Mouse (Mus musculus): ENCODE data around the gene Gadl1.

Gene Gadl1

DNA sequence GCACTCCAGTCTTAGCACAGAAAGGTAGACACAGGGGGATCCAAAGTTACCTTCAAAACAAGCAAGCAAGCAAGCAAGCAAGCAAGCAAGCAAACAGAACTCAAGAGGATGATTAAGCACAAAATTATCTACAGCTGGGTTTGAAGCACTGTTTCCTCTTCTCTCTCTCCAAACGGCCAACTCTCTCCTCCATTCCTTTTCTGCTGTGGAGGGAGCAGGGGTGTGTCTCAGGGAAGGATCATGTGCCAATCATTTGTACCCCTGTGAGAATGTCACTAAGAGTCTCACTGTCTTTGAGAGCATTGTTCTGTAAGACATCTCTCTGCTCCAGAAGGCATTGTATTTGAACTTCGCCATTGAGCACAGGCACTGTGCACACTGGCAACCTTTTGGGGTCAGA is 27.1 kb downstream of the Gadl1 start:
- no peak for DNase-seq (ENCODE audit: low spot score in 2 of 2)

DNA sequence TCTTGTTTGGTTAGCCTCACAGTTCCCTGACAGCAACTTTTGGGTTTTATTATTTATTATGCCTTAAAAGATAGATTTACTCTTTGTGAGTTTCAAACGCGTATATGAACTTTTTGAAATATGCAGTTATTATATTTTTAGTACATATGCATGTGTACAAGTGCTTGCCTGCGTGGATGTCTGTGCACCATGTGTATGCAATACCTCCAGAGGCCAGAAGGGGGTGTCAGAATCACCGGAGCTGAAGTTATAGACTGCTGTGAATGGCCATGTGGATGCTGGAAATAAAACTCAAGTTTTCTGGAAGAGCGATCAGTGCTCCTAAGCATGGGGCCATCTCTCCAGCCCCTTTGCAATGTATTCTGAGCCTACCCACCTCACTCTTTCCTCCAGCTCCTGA is 28.7 kb downstream of the Gadl1 start:
- no peak for DNase-seq (ENCODE audit: low spot score in 2 of 2)

DNA sequence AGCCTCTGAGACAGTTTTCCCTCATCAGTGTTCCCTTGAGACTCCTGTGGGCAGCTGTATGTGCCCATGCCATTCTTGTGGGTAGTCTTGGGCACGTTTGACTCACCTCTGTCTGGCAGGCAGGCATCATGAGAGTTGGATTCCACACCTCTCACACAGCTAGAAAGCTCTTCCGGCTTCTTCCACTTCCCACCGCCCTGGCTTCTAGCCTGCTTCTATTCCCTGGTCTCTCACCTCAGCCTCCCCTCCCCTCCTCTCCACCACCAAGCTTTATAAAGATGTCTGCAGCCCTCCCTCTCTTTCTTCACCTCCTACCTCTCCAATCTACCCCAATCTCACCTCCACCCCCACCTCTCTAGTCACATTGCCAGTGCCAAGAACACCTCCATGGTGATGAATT is 30.2 kb downstream of the Gadl1 start:
- no peak for DNase-seq (ENCODE audit: low spot score in 2 of 2)

DNA sequence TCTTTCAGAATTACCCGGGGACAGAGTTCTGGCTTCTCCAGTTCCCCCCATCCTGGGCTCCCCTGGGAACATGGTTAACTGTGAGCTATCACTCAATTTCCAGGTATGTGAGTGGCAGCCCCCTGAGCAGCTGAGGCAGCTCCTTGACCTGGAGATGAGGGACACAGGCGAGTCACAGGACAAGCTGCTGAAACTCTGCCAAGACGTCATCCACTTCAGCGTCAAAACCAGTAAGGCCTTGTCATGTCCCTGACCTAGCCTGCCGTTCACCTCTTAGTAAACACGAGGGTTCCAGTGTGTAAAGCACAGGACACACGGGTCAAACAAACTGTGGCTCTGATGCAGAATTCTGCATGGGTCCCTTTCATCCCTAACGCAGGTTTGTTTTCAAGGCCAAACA is 31.9 kb downstream of the Gadl1 start:
- DNase-seq (ENCODE audit: low spot score in 2 of 2): no peak

DNA sequence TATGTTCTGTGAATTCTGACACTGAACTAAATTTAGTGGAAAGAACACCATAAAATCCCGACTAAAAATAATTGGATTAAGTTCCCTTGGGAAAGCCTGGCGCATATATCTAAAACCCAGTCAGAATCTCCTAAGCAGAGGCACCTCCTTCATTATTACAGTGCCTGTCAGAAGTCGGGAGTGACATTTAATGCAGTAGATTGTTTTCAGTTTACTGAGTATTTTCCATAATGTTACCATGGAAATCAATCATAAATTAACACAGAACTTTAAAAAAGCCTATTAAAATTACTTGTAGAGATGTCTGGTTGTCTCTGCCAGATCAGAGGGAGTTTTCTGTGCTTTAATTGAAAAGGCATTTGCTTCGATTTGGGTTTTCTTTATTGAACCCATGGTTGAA is 33.2 kb downstream of the Gadl1 start:
- no peak for DNase-seq (ENCODE audit: low spot score in 2 of 2)

DNA sequence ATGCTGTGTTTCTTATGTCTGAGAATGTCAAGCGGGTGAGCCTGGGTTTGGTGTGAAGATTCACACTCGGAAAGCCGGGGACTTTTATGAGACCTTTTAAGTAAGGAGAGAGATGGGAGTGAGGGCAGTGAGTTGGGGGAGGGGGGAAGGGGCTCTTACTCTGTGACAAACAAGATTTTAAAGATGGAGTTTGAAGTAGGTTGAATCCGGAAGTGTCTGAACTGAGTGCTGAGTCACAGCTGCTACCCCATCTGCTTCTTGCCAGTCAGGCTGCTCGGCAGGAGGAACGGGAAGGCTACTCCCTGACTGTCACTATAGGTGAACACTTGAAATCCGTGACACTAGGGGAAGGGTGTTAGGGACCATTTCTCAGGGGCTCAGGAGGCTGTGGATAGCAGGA is 33.7 kb downstream of the Gadl1 start:
- DNase-seq (ENCODE audit: low spot score in 2 of 2): peak; percentile 26 to 42

DNA sequence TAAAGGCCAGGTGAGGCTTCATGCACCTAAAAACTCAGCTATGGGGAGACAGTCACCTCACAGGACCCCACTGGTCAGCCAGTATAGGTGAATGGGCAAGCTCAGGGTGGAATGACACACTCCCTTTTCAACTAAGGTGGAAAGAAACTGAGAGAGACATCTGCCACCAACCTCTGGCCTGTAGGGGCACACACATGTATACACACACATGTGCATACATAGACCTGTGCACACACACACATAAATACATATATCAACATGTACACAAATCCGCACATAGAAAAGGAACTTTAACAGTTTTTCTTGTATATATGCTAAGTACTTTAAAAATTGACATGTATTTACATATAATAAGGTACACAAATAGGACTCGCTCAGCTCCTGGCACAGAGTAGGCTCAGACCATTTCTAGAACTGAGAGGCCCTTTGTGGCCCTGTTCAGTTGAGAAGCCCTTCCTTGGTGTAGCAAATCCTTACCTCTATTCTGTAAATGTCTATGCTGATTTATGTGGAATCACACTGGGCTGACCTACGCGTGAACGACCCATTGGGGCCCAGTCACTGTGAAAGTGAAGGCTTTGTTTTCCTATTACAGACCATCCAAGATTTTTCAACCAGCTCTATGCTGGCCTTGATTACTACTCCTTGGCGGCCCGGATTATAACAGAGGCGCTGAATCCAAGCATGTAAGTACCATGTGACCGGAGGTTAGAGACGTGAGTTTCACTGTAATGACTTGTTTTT is 34.5 kb downstream of the Gadl1 start:
- no peak for DNase-seq (ENCODE audit: low spot score in 2 of 2)

DNA sequence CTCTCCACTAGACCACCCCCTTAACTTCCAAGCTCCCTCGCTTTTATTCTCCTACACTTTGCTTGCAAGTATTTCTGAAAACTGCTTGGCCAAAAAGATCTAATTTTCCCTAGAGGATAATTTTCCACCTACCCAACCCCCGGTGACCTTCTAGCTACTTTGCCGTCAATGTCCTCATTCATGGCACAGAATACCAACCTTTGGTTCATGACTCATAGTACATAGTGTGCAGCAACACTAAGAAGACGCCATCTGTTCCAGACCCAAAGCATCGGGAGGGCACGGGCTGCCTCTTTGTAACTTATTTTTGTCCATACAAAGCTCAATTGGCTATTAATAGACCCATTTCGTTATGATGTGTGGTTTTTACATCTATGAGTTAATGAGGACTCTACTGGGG is 55.8 kb downstream of the Gadl1 start:
- DNase-seq (ENCODE audit: low spot score in 2 of 2): no peak

DNA sequence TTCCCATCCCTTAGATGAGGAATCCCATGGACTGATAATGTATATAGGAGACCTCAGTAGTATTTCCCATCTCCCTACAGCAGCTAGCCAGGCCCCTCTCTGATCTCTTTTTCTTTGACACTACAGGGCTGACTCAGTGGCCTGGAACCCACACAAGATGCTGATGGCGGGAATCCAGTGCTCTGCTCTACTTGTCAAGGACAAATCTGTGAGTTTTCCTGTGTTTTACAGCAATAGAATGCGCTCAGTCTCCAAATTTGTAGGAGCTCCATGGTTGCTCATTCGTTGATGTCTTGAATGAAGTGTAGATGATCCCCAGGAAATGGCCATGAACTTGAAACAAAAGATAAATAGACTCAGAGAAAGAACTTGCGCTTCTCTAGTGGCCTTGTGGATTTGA is 56.9 kb downstream of the Gadl1 start:
- no peak for DNase-seq (ENCODE audit: low spot score in 2 of 2)

DNA sequence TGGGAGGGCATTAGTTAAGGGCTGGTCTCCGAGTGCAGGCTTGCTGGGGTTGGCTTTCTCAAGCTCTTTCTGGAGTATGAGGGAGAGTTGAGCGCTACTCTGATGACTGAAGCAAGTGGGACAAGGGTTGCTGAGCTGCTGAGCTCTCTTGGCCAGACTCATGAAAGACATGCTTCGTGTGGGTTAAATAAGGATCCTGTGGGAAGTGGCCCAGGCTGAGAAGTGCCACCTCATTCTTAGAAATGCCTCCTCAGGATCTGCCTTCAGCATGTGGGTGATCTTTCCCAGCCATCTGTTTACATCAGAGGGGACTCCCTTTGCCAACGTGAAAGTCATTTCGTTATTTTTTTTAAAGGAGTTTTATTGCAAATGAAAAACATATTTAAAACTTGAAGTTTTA is 57.5 kb downstream of the Gadl1 start:
- peak; percentile 31 to 36 for DNase-seq (ENCODE audit: low spot score in 2 of 2)

DNA sequence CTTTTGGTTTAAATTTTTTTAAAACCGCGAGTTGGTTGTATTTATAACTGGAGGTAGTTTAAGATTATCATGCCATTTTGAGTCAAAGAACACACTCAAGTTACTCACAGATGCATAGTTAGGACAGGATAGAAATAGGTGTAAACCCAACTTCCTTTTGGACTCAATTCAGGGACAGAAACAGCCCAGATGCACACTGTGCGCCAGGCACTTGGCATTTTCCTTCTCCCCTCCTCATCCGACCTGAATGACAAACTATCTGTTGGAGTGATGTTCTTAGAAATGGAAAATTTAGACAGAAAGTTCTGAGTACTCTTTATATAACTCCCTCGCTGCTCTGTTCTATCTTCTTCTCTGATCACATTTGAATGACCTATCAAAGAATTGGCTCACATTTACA is 58.4 kb downstream of the Gadl1 start:
- DNase-seq (ENCODE audit: low spot score in 2 of 2): no peak

DNA sequence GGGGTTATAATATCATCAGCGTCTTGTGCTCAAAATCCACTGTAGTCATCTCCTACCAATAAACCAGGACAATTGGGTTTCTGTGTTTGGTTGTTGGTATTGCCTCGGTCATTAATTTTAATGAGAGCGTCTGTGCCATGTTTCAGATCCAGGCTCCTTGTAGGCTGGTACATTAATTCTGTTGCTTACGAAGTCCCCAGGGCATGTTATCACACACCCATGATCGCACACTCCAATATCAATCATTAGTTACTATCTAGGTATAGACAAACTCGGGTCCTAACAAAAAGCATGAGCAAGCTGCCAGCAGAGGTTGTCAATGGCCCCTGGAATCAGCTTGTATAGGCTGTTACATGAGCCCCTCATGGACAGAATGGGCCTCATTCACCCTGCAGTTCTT is 67.6 kb downstream of the Gadl1 start:
- no peak for DNase-seq (ENCODE audit: low spot score in 2 of 2)

DNA sequence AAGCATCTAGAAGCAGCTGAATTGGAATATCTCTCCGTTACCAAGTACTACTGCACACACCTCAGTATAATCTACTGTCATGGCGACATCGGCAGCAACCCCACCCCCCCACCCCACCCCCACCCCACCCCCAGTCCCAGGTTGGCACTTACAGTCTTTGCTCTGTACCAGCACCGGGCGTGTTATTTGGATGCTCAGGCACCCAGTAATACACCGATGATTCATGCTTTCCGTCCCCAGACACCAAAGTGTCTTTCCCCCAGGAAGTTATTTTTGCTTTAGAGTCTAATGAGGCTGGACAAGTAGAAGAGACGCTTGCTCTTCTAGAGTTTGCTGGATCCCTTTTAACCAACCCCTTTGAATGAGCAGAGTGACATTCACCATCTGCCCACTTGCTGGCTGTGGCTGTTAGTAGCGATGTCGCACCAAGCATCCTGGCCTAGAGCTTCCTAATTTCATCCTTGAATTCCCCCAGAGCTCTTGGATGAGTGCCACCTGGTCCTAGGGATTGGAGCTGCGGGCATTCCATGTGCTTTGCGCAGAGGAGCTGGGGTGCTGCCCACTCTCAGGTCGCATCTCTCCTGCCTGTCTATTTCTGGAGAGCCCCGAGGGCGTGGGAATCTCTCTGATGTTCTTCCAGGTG is 68.5 kb downstream of the Gadl1 start:
- peak; percentile 22 to 30 for DNase-seq (ENCODE audit: low spot score in 2 of 2)

DNA sequence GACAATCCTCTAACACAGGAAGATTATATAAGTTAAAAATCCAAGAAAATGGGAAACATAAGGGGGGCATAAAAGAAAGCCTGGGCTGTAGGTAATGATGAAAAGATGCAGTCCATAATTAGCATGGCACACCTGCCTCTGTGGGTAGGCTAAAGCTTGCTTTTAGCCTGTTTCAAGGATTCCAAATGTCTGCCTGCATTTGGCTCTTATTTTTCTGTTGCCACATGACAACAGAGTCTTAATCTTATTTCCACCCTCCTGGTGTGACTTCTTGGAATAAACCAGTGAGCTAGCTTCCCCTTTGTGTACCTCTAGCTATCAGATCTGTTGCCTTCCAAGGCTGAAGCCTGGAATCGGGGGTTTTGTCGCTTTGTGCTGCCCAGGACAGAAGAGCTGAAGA is 69.2 kb downstream of the Gadl1 start:
- DNase-seq (ENCODE audit: low spot score in 2 of 2): no peak

DNA sequence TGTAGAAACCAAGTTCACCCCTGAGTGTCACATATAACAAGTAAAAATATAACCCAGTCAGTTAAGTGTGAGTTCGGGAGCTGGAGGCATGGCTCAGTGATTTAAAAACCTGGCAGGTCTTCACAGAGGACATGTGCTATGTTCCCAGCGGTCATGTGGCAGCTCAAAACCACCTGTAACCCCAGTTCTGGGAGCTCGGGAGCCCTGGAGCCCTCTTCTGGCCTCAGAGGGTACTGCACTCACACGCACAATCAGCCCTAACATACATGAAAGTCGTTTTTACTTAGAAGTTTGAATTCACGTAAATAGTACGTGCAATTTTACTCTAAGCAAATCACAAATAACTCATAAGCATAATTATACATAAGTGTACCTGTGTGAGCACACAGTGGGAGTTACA is 81.4 kb downstream of the Gadl1 start:
- DNase-seq (ENCODE audit: low spot score in 2 of 2): no peak

DNA sequence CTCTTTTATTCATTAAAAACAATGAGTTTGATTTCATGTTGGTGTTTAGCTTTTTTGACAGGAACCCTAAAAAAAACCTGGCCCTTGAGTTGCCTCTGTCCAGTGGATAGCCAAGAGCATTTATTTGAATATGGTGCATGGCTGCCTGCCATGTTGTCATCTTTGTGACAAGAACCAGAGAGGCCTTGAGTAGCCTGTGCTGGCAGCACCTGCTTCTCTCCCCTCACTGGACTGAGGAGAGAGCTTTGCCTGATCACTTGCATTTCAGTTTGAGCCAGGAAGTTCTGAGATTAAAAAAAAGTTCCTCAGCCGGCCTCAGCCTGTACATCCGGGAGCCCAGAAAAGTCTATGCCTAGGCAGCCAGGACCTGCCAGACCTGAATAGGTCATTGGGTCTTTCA is 85.5 kb downstream of the Gadl1 start:
- no peak for DNase-seq (ENCODE audit: low spot score in 2 of 2)

DNA sequence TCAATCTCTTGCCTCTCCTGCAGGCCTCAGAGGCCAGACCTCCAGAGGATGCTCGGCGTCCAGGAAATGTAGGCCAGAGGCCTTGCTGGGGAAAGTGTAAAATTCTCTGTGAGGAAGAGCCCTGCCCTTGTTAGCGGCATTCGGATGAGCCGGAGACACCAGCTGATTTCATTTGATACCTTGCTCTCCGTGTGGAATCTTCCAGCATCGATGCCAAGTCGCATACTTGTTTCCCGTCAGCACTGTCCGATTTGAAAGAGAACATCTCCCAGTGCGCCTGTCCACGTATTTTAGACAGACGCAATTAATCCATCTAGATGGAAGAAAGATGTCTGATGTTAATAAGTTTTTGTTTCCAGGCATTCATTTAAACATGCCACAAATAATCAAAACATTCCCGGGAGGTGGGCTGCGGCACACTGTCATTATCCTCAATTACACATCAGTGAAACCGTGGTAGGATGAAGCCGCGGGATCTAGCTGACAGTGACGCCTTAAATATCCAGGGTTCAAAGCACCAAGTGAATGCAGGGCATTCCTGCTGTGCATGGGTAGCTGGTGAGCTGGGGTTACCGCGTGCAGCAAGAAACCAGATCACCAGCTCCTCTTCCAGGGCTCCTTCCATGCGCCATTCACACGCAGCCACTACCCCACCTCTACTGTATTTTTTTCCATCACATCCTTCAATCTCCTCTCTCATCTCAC is 86.8 kb downstream of the Gadl1 start:
- DNase-seq (ENCODE audit: low spot score in 2 of 2): no peak

DNA sequence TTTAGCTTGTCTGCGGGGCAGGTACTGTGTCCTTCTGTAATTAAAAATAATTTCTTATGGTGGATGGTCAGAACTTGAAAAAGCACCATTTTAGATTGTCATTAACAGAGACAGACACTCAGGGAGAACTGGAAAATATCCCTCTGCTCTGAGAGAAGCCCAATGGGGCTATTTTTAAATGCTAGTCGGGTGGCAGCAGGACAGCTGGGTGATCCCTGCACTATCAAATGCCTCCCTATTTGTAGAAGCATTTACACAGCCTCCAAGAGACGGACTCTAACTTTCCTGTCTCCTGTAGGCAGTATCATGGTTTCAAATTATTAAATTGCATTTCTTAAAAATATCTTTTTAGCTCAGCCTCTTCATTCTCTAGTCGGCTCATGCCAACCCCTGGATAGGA is 89.1 kb downstream of the Gadl1 start:
- DNase-seq (ENCODE audit: low spot score in 2 of 2): no peak

DNA sequence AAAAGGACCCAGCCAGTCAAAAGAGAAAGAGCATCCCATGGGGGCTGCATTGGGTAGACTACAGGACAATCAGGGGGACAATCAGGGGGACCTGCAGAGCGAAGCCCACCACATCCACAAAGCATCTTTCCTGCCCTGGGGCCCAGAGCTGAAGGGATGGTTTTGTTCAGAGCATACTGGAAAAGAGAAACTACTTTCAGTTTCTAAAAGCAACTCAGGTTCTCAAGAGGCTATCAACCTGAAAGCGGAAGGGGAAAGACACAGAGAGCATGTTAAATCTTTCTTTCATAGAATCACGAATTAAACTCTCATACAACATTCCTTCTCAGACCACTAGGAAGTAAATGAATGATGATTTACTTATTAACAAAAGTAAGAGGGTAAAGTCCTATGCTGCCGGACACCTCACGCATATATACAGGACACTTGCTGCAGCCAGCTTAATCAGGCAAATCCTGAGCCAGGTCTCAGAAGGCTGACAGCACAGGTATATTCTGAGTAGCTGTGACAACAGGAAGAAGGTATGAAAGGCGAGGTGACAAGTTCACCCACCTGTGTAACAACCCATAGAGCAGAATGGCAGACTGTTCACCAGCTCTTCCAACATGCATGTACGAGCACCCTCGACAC is 90.2 kb downstream of the Gadl1 start:
- DNase-seq (ENCODE audit: low spot score in 2 of 2): no peak

DNA sequence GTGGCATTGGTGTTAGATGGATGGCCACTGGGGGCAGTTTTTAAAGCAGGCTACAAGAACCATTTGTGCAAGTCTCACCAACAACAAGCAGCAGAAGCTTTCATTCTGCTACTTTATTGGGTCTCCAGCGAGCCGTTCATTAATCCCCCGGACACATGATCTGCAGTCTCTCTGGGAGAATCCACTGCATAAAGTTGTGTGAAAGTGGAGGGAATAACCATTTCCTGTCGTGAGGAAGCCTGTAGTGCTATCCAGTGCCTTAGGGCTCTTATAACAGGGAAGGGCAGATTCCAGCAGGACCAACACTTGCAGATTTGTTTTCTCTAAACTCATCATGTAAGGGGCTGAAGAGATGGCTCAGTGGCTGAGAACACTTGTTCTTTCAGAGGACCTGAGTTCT is 104.7 kb downstream of the Gadl1 start:
- DNase-seq (ENCODE audit: low spot score in 2 of 2): no peak

DNA sequence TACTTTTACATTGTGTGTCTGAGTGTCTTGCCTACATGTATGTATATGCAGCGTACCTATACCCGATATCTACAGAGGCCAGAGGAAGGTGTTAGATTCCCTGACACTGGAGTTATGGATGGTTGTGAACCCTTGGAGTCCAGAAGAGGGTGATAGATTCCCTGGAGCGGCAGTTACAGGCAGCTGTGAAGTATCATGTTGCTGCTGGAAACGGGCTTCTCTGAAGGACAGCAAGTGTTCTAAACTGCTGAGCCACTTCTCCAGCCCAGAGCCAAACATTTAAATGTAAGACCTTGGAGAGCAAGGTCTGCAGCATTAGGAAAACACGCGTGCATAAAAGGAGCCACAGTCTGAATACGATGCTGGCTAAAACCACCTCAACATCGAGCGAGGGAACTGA is 107.0 kb downstream of the Gadl1 start:
- no peak for DNase-seq (ENCODE audit: low spot score in 2 of 2)

DNA sequence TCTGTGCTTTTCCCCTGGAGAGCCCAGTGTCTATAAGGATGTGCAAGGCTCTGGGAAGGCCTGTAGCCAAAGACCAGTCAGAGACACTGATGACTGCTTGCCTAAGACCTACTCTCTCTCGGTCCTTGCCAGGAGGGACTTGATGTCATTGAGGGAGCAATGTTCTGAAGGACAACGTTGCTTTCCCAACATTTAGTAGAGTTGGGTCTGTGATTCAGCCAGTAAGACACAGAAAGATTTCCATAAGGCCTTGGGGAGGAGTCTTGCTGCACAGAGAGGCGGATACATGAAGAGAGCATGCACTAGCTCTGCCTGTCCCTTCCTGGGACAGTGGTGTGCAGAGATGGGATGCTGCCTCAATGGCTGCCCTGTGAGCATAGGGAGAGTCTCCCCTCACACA is 107.8 kb downstream of the Gadl1 start:
- no peak for DNase-seq (ENCODE audit: low spot score in 2 of 2)

DNA sequence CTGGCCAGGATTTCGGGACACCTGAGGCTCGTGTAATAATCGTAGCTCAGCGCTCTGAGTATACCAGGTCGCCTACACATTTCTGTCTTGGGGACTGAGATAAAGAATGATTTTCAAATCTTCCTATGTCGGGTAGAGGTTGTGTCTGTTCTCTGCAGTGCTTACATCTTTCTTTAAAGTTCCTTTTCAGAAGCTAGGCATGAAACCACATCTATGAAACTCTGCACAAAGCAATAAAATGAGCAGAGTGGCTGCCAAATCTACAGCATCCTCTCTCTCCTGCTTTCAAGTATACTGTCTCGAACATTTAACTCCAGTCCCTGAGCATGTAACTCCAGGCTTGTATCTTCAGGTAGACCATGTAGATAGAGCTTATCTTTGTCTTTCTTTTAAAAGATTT is 109.3 kb downstream of the Gadl1 start:
- DNase-seq (ENCODE audit: low spot score in 2 of 2): no peak
